Mouse (Mus musculus): Measurements from ENCODE around the gene Mphosph9. TPM values are rescaled to one million over a fixed set of nuclear protein-coding genes. Genes with fewer than 3 reads are reported as not detected.
"Not testable (repeated sequence)": the region's sequence is repeated elsewhere in the genome, so short reads cannot be mapped to it uniquely, and the experiment has no call there.

The Mphosph9 gene
- polyA plus RNA-seq, 1 experiment from 2014 or later: 2.9 TPM

- H3K9me3 ChIP-seq (ENCODE audit: control insufficient read depth, low read length): no peaks in the 10 kb centered on the region
- no peak overlapping the region for H3K9ac ChIP-seq (ENCODE audit: low read length)
- H3K4me2 ChIP-seq (replicated peaks; ENCODE audit: low read depth): no peak overlapping the region
- no peaks in the 10 kb centered on the region for H3K36me3 ChIP-seq (ENCODE audit: control insufficient read depth, insufficient read depth, low read length)
- WGBS: 60% methylated on average over 7 of the region's 7 CpGs
- no peak for ATAC-seq (ENCODE audit: low FRiP score, low TSS enrichment)
- peaks cover 5% of the 10 kb centered on the region; the same call in 1 of the 2 replicates for H3K4me1 ChIP-seq (replicated peaks; ENCODE audit: control insufficient read depth, insufficient read depth)
- H3K4me3 ChIP-seq (ENCODE audit: low read depth, low read length): no peak overlapping the region
- TF ChIP-seq CTCF (IDR thresholded peaks at IDR 0.05; ENCODE audit: low read depth) (no peak), EP300 (optimal IDR thresholded peaks at IDR 0.05) (no peak)
- H3K27me3 ChIP-seq (ENCODE audit: control insufficient read depth, insufficient read depth, low read length): no peaks in the 10 kb centered on the region
- peak overlapping the region; percentile 61; the same call in 1 of the 2 replicates for H3K27ac ChIP-seq (replicated peaks)
- no peak for DNase-seq (ENCODE audit: low spot score)
These were observed 106.1 kb downstream of the Mphosph9 start for GRCm38 (mm10) chr5:124221736-124222040.

GRCm38 (mm10) chr5:124221037-124221735 lies 106.6 kb downstream of the Mphosph9 start:
- H3K4me1 ChIP-seq (replicated peaks; ENCODE audit: control insufficient read depth, insufficient read depth): peaks cover 5% of the 10 kb centered on the region; the same call in 1 of the 2 replicates

GRCm38 (mm10) chr5:124220551-124220950 lies 107.2 kb downstream of the Mphosph9 start:
- TF ChIP-seq CTCF (IDR thresholded peaks at IDR 0.05; ENCODE audit: low read depth) (no peak), EP300 (optimal IDR thresholded peaks at IDR 0.05) (no peak)
- DNase-seq (ENCODE audit: low spot score): no peak

More at GRCm38 (mm10) chr5:124221037-124221735, 106.6 kb downstream of the Mphosph9 start:
- H3K27ac ChIP-seq (replicated peaks): peak overlapping the region; percentile 69
- ATAC-seq (ENCODE audit: low FRiP score, low TSS enrichment): peak; percentile 76; the same call in 1 of the 2 replicates
- H3K9ac ChIP-seq (ENCODE audit: low read length): no peak overlapping the region
- TF ChIP-seq EP300 (optimal IDR thresholded peaks at IDR 0.05) (no peak), CTCF (IDR thresholded peaks at IDR 0.05; ENCODE audit: low read depth) (peak; percentile 40)
- WGBS: 18% methylated on average over 7 of the region's 7 CpGs
- H3K27me3 ChIP-seq (ENCODE audit: control insufficient read depth, insufficient read depth, low read length): no peaks in the 10 kb centered on the region
- H3K9me3 ChIP-seq (ENCODE audit: control insufficient read depth, low read length): no peaks in the 10 kb centered on the region
- H3K36me3 ChIP-seq (ENCODE audit: control insufficient read depth, insufficient read depth, low read length): no peaks in the 10 kb centered on the region
- no peak overlapping the region for H3K4me3 ChIP-seq (ENCODE audit: low read depth, low read length)
- peak; percentile 41 for DNase-seq (ENCODE audit: low spot score)
- no peak overlapping the region for H3K4me2 ChIP-seq (replicated peaks; ENCODE audit: low read depth)

GRCm38 (mm10) chr5:124219431-124219830 lies 108.3 kb downstream of the Mphosph9 start:
- ATAC-seq (ENCODE audit: low FRiP score, low TSS enrichment) (no peak), DNase-seq (ENCODE audit: low spot score) (no peak)
- Histone ChIP-seq H3K4me3 (ENCODE audit: low read depth, low read length) (no peak overlapping the region), H3K4me1 (replicated peaks; ENCODE audit: control insufficient read depth, insufficient read depth) (peaks cover 5% of the 10 kb centered on the region; the same call in 1 of the 2 replicates), H3K9me3 (ENCODE audit: control insufficient read depth, low read length) (no peaks in the 10 kb centered on the region), H3K27me3 (ENCODE audit: control insufficient read depth, insufficient read depth, low read length) (no peaks in the 10 kb centered on the region), H3K4me2 (replicated peaks; ENCODE audit: low read depth) (no peak overlapping the region), H3K9ac (ENCODE audit: low read length) (no peak overlapping the region), H3K36me3 (ENCODE audit: control insufficient read depth, insufficient read depth, low read length) (no peaks in the 10 kb centered on the region), H3K27ac (replicated peaks) (no peak overlapping the region)
- TF ChIP-seq CTCF (IDR thresholded peaks at IDR 0.05; ENCODE audit: low read depth) (no peak), EP300 (optimal IDR thresholded peaks at IDR 0.05) (no peak)
- 87% methylated on average over 10 of the region's 10 CpGs for WGBS

More at GRCm38 (mm10) chr5:124220551-124220950, 107.2 kb downstream of the Mphosph9 start:
- no peak overlapping the region for H3K4me2 ChIP-seq (replicated peaks; ENCODE audit: low read depth)
- peak overlapping the region; percentile 69; the same call in 1 of the 2 replicates for H3K27ac ChIP-seq (replicated peaks)
- no peak overlapping the region for H3K4me3 ChIP-seq (ENCODE audit: low read depth, low read length)
- no peaks in the 10 kb centered on the region for H3K27me3 ChIP-seq (ENCODE audit: control insufficient read depth, insufficient read depth, low read length)
- H3K4me1 ChIP-seq (replicated peaks; ENCODE audit: control insufficient read depth, insufficient read depth): peaks cover 5% of the 10 kb centered on the region; the same call in 1 of the 2 replicates
- no peak overlapping the region for H3K9ac ChIP-seq (ENCODE audit: low read length)
- 95% methylated on average over 5 of the region's 5 CpGs for WGBS
- no peak for ATAC-seq (ENCODE audit: low FRiP score, low TSS enrichment)
- no peaks in the 10 kb centered on the region for H3K36me3 ChIP-seq (ENCODE audit: control insufficient read depth, insufficient read depth, low read length)
- H3K9me3 ChIP-seq (ENCODE audit: control insufficient read depth, low read length): no peaks in the 10 kb centered on the region

- ATAC-seq (ENCODE audit: low FRiP score, low TSS enrichment): no peak
- TF ChIP-seq CTCF (IDR thresholded peaks at IDR 0.05; ENCODE audit: low read depth): no peak
- TF ChIP-seq EP300 (optimal IDR thresholded peaks at IDR 0.05): no peak
- Histone ChIP-seq H3K27me3 (ENCODE audit: control insufficient read depth, insufficient read depth, low read length) (no peaks in the 10 kb centered on the region), H3K27ac (replicated peaks) (no peak overlapping the region), H3K4me3 (ENCODE audit: low read depth, low read length) (no peak overlapping the region), H3K9ac (ENCODE audit: low read length) (no peak overlapping the region), H3K36me3 (ENCODE audit: control insufficient read depth, insufficient read depth, low read length) (no peaks in the 10 kb centered on the region), H3K4me2 (replicated peaks; ENCODE audit: low read depth) (no peak overlapping the region), H3K9me3 (ENCODE audit: control insufficient read depth, low read length) (no peaks in the 10 kb centered on the region), H3K4me1 (replicated peaks; ENCODE audit: control insufficient read depth, insufficient read depth) (peaks cover 5% of the 10 kb centered on the region; the same call in 1 of the 2 replicates)
- 53% methylated on average over 7 of the region's 7 CpGs for WGBS
- no peak for DNase-seq (ENCODE audit: low spot score)
These were observed 108.8 kb downstream of the Mphosph9 start for GRCm38 (mm10) chr5:124218986-124219385.

GRCm38 (mm10) chr5:124217566-124218249 lies 110.1 kb downstream of the Mphosph9 start:
- no peak overlapping the region for H3K4me3 ChIP-seq (ENCODE audit: low read depth, low read length)
- ATAC-seq (ENCODE audit: low FRiP score, low TSS enrichment): no peak
- no peak for DNase-seq (ENCODE audit: low spot score)
- H3K9me3 ChIP-seq (ENCODE audit: control insufficient read depth, low read length): no peaks in the 10 kb centered on the region
- no peak overlapping the region for H3K4me2 ChIP-seq (replicated peaks; ENCODE audit: low read depth)
- no peak overlapping the region for H3K27ac ChIP-seq (replicated peaks)
- no peak overlapping the region for H3K9ac ChIP-seq (ENCODE audit: low read length)
- H3K36me3 ChIP-seq (ENCODE audit: control insufficient read depth, insufficient read depth, low read length): no peaks in the 10 kb centered on the region
- TF ChIP-seq EP300 (optimal IDR thresholded peaks at IDR 0.05) (no peak), CTCF (IDR thresholded peaks at IDR 0.05; ENCODE audit: low read depth) (no peak)
- no peaks in the 10 kb centered on the region for H3K27me3 ChIP-seq (ENCODE audit: control insufficient read depth, insufficient read depth, low read length)
- 45% methylated on average over 8 of the region's 8 CpGs for WGBS
- peaks cover 5% of the 10 kb centered on the region; the same call in 1 of the 2 replicates for H3K4me1 ChIP-seq (replicated peaks; ENCODE audit: control insufficient read depth, insufficient read depth)

GRCm38 (mm10) chr5:124217092-124217491 lies 110.7 kb downstream of the Mphosph9 start:
- H3K9ac ChIP-seq (ENCODE audit: low read length); H3K9me3 ChIP-seq (ENCODE audit: control insufficient read depth, low read length); DNase-seq (ENCODE audit: low spot score); H3K4me3 ChIP-seq (ENCODE audit: low read depth, low read length); ATAC-seq (ENCODE audit: low FRiP score, low TSS enrichment); H3K4me2 ChIP-seq (replicated peaks; ENCODE audit: low read depth); H3K27ac ChIP-seq (replicated peaks); H3K27me3 ChIP-seq (ENCODE audit: control insufficient read depth, insufficient read depth, low read length); H3K36me3 ChIP-seq (ENCODE audit: control insufficient read depth, insufficient read depth, low read length); H3K4me1 ChIP-seq (replicated peaks; ENCODE audit: control insufficient read depth, insufficient read depth): not testable (repeated sequence)
- WGBS: 83% methylated on average over 5 of the region's 5 CpGs
